Mouse (Mus musculus) ES-E14 (cell line): ENCODE measurements around the gene Prex1.

ENCODE experiments used
- CHD2 ChIP-seq: IDR thresholded peaks from 2 replicates; pipeline ENCODE4 v1.6.1; 2014; ENCODE audit warnings: mild to moderate bottlenecking, low read depth, low read length, inconsistent platforms
- HCFC1 ChIP-seq: IDR thresholded peaks from 2 replicates; pipeline ENCODE4 v1.6.1; 2012; ENCODE audit warnings: low read length, inconsistent platforms, borderline replicate concordance; ENCODE audit not compliant: insufficient read depth
- MAFK ChIP-seq: IDR thresholded peaks from 2 replicates; pipeline ENCODE4 v1.6.1; 2014; ENCODE audit warnings: mild to moderate bottlenecking, low read depth, low read length, inconsistent platforms; ENCODE audit not compliant: insufficient read depth
- ZC3H11A ChIP-seq: IDR thresholded peaks from 2 replicates; pipeline ENCODE4 v1.6.1; 2012; ENCODE audit warnings: low read depth, mild to moderate bottlenecking, inconsistent platforms, low read length, borderline replicate concordance
- ZNF384 ChIP-seq: IDR thresholded peaks from 2 replicates; pipeline ENCODE4 v1.6.1; 2012; ENCODE audit warnings: low read depth, low read length, inconsistent platforms

DNA sequence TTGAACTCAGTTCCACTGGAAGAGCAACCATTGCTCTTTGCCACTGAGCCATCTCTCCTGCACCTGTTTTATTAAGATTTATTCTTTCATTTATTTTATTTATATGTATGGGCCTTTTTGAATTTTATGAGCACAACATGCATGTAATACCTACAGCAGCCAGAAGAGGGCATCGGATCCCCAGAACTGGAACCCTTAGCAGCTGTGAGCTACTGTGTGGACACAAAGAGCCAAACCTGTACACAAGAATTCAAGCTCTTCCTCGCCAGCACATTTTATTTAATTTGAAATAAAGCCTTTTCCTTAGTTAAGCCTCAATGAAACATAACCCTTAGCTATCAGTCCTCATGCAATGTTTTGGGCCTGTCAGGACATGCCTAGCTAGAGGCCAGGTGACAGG is 158.1 kb downstream of the Prex1 start:
- peak; percentile 18; the same call in 1 of the 2 replicates for TF ChIP-seq ZC3H11A
- TF ChIP-seq HCFC1: no peak
- no peak for TF ChIP-seq CHD2
- no peak for TF ChIP-seq MAFK
- TF ChIP-seq ZNF384: no peak
